Mouse (Mus musculus) CH12.LX (cell line): Measurements from ENCODE around the gene Thsd4. TPM values are rescaled to one million over a fixed set of nuclear protein-coding genes. Genes with fewer than 3 reads are reported as not detected.

Source experiments
- DNase-seq: peaks from one replicate; pipeline ENCODE4 v3.0.0-alpha.2; 2013; ENCODE audit errors: extremely low read depth
- H3K27ac ChIP-seq: 2 replicates; pipeline ENCODE4 v1.5.1; 2012; ENCODE audit warnings: low read depth, mild to moderate bottlenecking, control low read depth, moderate library complexity; ENCODE audit not compliant: insufficient read depth
- H3K27me3 ChIP-seq: replicated peaks from 2 replicates; pipeline ENCODE3; 2012; ENCODE audit warnings: inconsistent platforms
- H3K36me3 ChIP-seq, 2 experiments: replicated peaks in 1 of 2; 2 replicates each; pipeline versions ENCODE3 to v1.6.1; 2012; ENCODE audit warnings: inconsistent platforms in 1 of 2, low read length in 1 of 2, mild to moderate bottlenecking in 1 of 2, mixed read lengths in 1 of 2, moderate library complexity in 1 of 2; ENCODE audit not compliant: control insufficient read depth in 1 of 2, insufficient read depth in 1 of 2
- H3K4me1 ChIP-seq, 2 experiments: 2 replicates each; pipeline ENCODE4 v1.6.1; 2012; ENCODE audit warnings: inconsistent platforms in 1 of 2, moderate library complexity in 1 of 2; ENCODE audit not compliant: insufficient read depth in 2 of 2, control insufficient read depth in 1 of 2
- H3K4me2 ChIP-seq: 2 replicates; pipeline ENCODE4 v1.6.1; 2012; ENCODE audit warnings: low read depth, mild to moderate bottlenecking, control low read depth; ENCODE audit not compliant: poor library complexity, insufficient read depth, severe bottlenecking
- H3K4me3 ChIP-seq, 3 experiments: fragments of 150-350 bp in 1 of 3; sonication (generic) in 1 of 3; replicated peaks in 1 of 3; 2 replicates each; pipeline versions ENCODE3 to v1.5.1; 2011 to 2012; ENCODE audit warnings: low read depth in 2 of 3, low read length in 2 of 3, mild to moderate bottlenecking in 2 of 3, moderate library complexity in 2 of 3, control low read depth in 1 of 3, improper control_type of control experiment in 1 of 3, inconsistent platforms in 1 of 3, mixed read lengths in 1 of 3; ENCODE audit not compliant: poor library complexity in 1 of 3
- H3K79me2 ChIP-seq: replicated peaks from 2 replicates; pipeline ENCODE4 v1.6.1; 2012; ENCODE audit warnings: mild to moderate bottlenecking, moderate library complexity; ENCODE audit not compliant: control insufficient read depth, poor library complexity, insufficient read depth, severe bottlenecking; ENCODE audit errors: extremely low read depth
- H3K9ac ChIP-seq: 2 replicates; pipeline ENCODE4 v1.6.1; 2012; ENCODE audit warnings: low read depth, mild to moderate bottlenecking, control low read depth, moderate library complexity; ENCODE audit not compliant: insufficient read depth
- H3K9me3 ChIP-seq: replicated peaks from 2 replicates; pipeline ENCODE3; 2012; ENCODE audit warnings: low read length, inconsistent platforms, mixed read lengths
- BHLHE40 ChIP-seq: IDR thresholded peaks from 2 replicates; pipeline ENCODE4 v1.6.1; 2011; ENCODE audit warnings: mild to moderate bottlenecking, low read depth, low read length, improper control_type of control experiment
- CHD1 ChIP-seq: IDR thresholded peaks from 2 replicates; pipeline ENCODE4 v1.6.1; 2012; ENCODE audit warnings: low read depth, low read length, improper control_type of control experiment, inconsistent platforms
- CTCF ChIP-seq, 2 experiments: IDR thresholded peaks in 1 of 2; conservative IDR thresholded peaks in 1 of 2; 2 replicates each; pipeline ENCODE4 v1.5.1; 2011 to 2012; ENCODE audit warnings: low read depth in 2 of 2, low read length in 2 of 2, improper control_type of control experiment in 1 of 2, inconsistent platforms in 1 of 2, mild to moderate bottlenecking in 1 of 2, moderate library complexity in 1 of 2
- E2F4 ChIP-seq: IDR thresholded peaks from 2 replicates; pipeline ENCODE4 v1.6.1; 2011; ENCODE audit warnings: low read depth, low read length, improper control_type of control experiment; ENCODE audit not compliant: insufficient replicate concordance
- EP300 ChIP-seq: IDR thresholded peaks from 2 replicates; pipeline ENCODE4 v1.6.1; 2011; ENCODE audit warnings: low read length, improper control_type of control experiment
- ETS1 ChIP-seq: conservative IDR thresholded peaks from 2 replicates; pipeline ENCODE4 v1.6.1; 2012; ENCODE audit warnings: low read depth, mild to moderate bottlenecking, inconsistent platforms, low read length, improper control_type of control experiment, moderate library complexity
- GABPA ChIP-seq: IDR thresholded peaks from 2 replicates; pipeline ENCODE4 v1.6.1; 2012; ENCODE audit warnings: low read depth, low read length, improper control_type of control experiment, inconsistent platforms; ENCODE audit not compliant: insufficient replicate concordance
- IRF4 ChIP-seq: IDR thresholded peaks from 2 replicates; pipeline ENCODE4 v1.6.1; 2014; ENCODE audit warnings: low read depth, mild to moderate bottlenecking, inconsistent platforms, low read length, improper control_type of control experiment
- KAT2A ChIP-seq: IDR thresholded peaks from 2 replicates; pipeline ENCODE4 v1.6.1; 2012; ENCODE audit warnings: low read length, improper control_type of control experiment, inconsistent platforms; ENCODE audit not compliant: insufficient replicate concordance
- MAX ChIP-seq: IDR thresholded peaks from 2 replicates; pipeline ENCODE4 v1.6.1; 2011; ENCODE audit warnings: low read length, improper control_type of control experiment
- MXI1 ChIP-seq: IDR thresholded peaks from 2 replicates; pipeline ENCODE4 v1.6.1; 2011; ENCODE audit warnings: mild to moderate bottlenecking, low read depth, low read length, improper control_type of control experiment
- NELFE ChIP-seq: IDR thresholded peaks from 2 replicates; pipeline ENCODE4 v1.6.1; 2011; ENCODE audit warnings: low read depth, low read length, improper control_type of control experiment
- RCOR1 ChIP-seq: conservative IDR thresholded peaks from 2 replicates; pipeline ENCODE4 v1.6.1; 2012; ENCODE audit warnings: low read depth, mild to moderate bottlenecking, inconsistent platforms, low read length, improper control_type of control experiment
- SIN3A ChIP-seq: IDR thresholded peaks from 2 replicates; pipeline ENCODE4 v1.6.1; 2012; ENCODE audit warnings: low read length, improper control_type of control experiment, inconsistent platforms
- SMC3 ChIP-seq: IDR thresholded peaks from 2 replicates; pipeline ENCODE4 v1.6.1; 2011; ENCODE audit warnings: low read depth, low read length, improper control_type of control experiment
- TBP ChIP-seq: conservative IDR thresholded peaks from 2 replicates; pipeline ENCODE4 v1.6.1; 2011; ENCODE audit warnings: low read depth, low read length, improper control_type of control experiment
- UBTF ChIP-seq: IDR thresholded peaks from 2 replicates; pipeline ENCODE4 v1.6.1; 2012; ENCODE audit warnings: low read depth, mild to moderate bottlenecking, inconsistent platforms, low read length, improper control_type of control experiment, moderate library complexity
- USF1 ChIP-seq: IDR thresholded peaks from 2 replicates; pipeline ENCODE4 v1.6.1; 2014; ENCODE audit warnings: low read depth, mild to moderate bottlenecking, inconsistent platforms, low read length, improper control_type of control experiment
- USF2 ChIP-seq: conservative IDR thresholded peaks from 2 replicates; pipeline ENCODE4 v1.6.1; 2011; ENCODE audit warnings: low read depth, low read length, improper control_type of control experiment
- ZKSCAN1 ChIP-seq: IDR thresholded peaks from 2 replicates; pipeline ENCODE4 v1.6.1; 2012; ENCODE audit warnings: low read depth, inconsistent platforms, low read length, improper control_type of control experiment, borderline replicate concordance
- ZMIZ1 ChIP-seq: IDR thresholded peaks from 2 replicates; pipeline ENCODE4 v1.6.1; 2012; ENCODE audit warnings: low read depth, mild to moderate bottlenecking, inconsistent platforms, low read length, improper control_type of control experiment
- dilution Hi-C: fragments of 300-500 bp; cut with MboI; formaldehyde crosslinking; loops from 2 replicates; pipeline ENCODE4 v1.14.3; 2020; ENCODE audit warnings: low sequenced_read_pairs; ENCODE audit not compliant: extremely low pct_unique_long_range_greater_than_20kb, extremely low pct_ligation_motif_present
- in situ Hi-C: fragments of 300-500 bp; cut with MboI; formaldehyde crosslinking; loops from 3 replicates; pipeline ENCODE4 v1.14.3; 2019; ENCODE audit warnings: low sequenced_read_pairs, low pct_ligation_motif_present, low pct_unique_long_range_greater_than_20kb, mixed read lengths
- polyA plus RNA-seq: library from polyadenylated mRNA; unstranded; fragments of >175 nt; gene quantifications from 2 replicates; pipeline ENCODE4 v1.2.1, GENCODE M21; 2012; ENCODE audit warnings: low read depth; ENCODE audit not compliant: insufficient read length
- total RNA-seq, 2 experiments: library from RNA; depleted of rRNA; stranded (reverse); fragments of 300-350 nt in 1 of 2; fragments of >200 nt in 1 of 2; gene quantifications; 2 replicates each; pipeline ENCODE4 v1.2.3; 2012 to 2014

Thsd4 gene
- total and polyA plus RNA-seq, 3 experiments = not detected

DNA sequence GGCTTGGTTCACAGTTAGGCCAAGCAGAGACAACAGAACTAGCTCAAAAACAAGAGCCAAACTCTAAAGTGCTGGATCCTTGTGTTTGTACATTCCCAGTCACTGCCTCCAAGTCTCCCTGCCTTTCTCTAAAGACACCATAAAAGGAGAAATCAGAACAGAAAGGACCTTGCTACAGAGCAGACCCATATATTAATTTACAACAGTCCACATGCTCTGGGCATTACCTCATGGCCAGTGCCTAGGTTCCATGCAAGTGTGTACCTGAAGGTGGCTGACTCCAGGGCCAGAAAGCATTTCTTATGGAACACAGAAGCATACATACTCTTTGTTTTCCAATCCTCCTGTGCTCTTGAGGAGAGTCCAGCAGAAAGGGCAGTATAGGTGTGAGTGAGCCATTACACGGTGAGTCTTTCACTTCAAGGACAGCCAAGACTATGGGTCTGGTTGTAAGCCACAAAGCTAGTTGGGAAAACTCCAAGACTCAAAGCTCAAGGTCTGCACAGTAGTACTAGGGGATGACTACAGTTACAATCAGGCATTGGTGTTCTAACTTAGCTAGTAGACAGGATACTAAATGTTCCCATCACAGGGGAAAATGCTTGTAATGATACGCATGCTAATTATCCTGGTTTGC is 216.5 kb downstream of the Thsd4 start:
- no peak for DNase-seq
- H3K79me2 ChIP-seq = no peaks in the 10 kb centered on the region
- dilution Hi-C loops (no loop called here), in situ Hi-C loops (no loop called here)
- no peak overlapping the region for H3K4me3 ChIP-seq
- no peak overlapping the region for H3K27ac ChIP-seq
- no peak overlapping the region for H3K4me2 ChIP-seq
- H3K4me1 ChIP-seq = peaks cover 2 to 6% of the 10 kb centered on the region in 2 experiments; a peak in 2 of 4 replicates
- H3K27me3 ChIP-seq = no peaks in the 10 kb centered on the region
- peaks cover 5% of the 10 kb centered on the region for H3K9me3 ChIP-seq
- no peaks in the 10 kb centered on the region for H3K36me3 ChIP-seq
- H3K9ac ChIP-seq = no peak overlapping the region
- TF ChIP-seq IRF4 (no peak), ZMIZ1 (no peak), USF1 (no peak), SIN3A (no peak), RCOR1 (no peak), USF2 (no peak)
- TF ChIP-seq, all 38 proteins: peak for 0

DNA sequence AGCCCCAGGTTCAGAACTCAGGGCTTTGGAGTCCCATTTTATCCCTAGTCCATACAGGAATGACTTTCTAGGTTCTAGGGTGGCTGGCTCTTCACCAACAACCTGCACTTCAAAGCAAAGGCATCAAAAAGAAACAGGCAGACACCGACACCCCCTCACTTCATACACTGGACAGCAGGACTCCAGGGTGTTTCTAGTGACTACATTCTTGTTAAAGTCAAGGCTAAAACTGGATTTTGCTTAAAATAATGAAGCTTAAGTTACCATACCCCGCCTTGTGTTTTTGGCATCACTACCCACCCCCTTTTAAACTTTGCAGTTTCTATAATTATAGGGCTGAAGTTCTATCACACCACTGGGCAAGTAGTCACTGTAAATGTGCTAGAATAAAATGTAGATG is 225.6 kb downstream of the Thsd4 start:
- in situ Hi-C loops = no loop called here
- dilution Hi-C loops = no loop called here
- H3K27me3 ChIP-seq = no peaks in the 10 kb centered on the region
- H3K9me3 ChIP-seq = peaks cover 5% of the 10 kb centered on the region
- H3K27ac ChIP-seq = no peak overlapping the region
- no peak overlapping the region for H3K9ac ChIP-seq
- H3K36me3 ChIP-seq = no peaks in the 10 kb centered on the region
- no peaks in the 10 kb centered on the region for H3K79me2 ChIP-seq
- peaks cover 0 to 8% of the 10 kb centered on the region in 2 experiments; a peak in 2 of 4 replicates for H3K4me1 ChIP-seq
- no peak overlapping the region for H3K4me2 ChIP-seq
- TF ChIP-seq ETS1 (no peak), EP300 (no peak), SIN3A (no peak), SMC3 (no peak), NELFE (no peak), UBTF (no peak), TBP (no peak), CHD1 (no peak), KAT2A (no peak), MXI1 (no peak), ZKSCAN1 (no peak), RCOR1 (no peak), CTCF (conservative IDR thresholded peaks at IDR 0.05 in 1 of 2, IDR thresholded peaks at IDR 0.05 in 1 of 2; ENCODE audit: low read depth in 2 of 2, low read length in 2 of 2) (no peak), BHLHE40 (no peak), E2F4 (no peak), GABPA (no peak), MAX (no peak)
- no peak for DNase-seq
- no peak overlapping the region for H3K4me3 ChIP-seq
